Mouse (Mus musculus): ENCODE data around the gene Bcar1.

DNA sequence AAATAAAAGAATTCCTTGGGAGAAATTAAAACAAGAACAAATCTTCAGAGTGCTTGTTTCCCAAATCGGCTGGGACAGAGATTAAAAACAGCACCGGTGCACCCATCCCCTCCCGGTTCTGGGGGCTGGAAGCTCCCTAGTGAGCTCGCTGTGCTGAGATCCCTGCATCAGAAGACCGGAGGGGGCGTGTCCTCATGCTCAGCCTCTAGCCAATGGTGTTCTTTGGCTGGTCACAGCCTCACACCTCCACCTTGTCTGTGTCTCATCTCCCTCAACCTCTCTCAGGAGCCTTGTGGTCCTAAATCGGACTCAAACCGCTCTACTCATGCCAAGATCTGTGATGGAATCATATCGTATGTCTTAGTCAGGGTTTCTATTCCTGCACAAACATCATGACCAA lies 61.1 kb downstream of the Bcar1 start:
- no peak for TF ChIP-seq CTCF (IDR thresholded peaks at IDR 0.05; ENCODE audit: low read depth)
- TF ChIP-seq EP300 (optimal IDR thresholded peaks at IDR 0.05) = no peak

Data from stomach, postnatal 0 days (tissue).